Mouse (Mus musculus): ENCODE data around the gene Rchy1. TPM values are rescaled to one million over a fixed set of nuclear protein-coding genes. Genes with fewer than 3 reads are reported as not detected.

Gene Rchy1
- polyA plus RNA-seq, 2 experiments = 42.5 to 57.0 TPM

DNA sequence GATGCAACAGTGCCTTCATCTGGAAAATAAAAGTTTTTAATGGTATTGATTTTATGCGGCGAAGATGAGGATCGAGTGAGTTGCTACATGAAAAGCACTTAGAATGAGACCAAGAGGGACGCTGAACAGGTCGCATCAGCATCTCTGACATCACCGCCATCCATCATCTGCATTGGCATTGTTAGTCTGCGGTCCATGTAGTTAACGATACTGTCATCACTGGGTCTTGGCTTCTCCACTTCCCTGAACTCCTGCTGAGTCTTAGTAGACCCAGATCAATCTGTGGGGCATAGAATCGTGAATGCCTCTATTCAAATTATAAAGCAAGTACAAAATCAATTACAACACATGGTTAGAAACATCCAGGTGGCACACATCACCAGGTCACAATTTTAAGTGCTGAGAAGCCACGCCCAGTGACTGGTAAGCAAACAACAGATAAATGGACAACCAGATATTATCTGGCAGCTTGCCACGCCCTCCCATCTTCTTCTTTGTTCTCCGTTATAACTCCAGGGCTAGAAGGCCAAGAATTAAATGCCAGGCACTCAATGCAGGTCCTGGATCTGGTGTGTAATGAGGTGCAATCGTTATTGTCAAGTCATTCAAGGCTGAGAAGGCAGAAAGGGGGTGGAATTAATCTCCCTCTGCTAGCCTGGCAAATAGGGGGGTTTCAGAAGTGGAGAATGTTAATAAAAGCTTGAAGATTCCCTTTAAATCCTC lies 51.3 kb downstream of the Rchy1 start:
- no peak for TF ChIP-seq POLR2A (IDR thresholded peaks at IDR 0.05; ENCODE audit: borderline replicate concordance, extremely low read depth, insufficient read depth, insufficient read length)
- no peaks in the 10 kb centered on the region for H3K27me3 ChIP-seq (ENCODE audit: control insufficient read depth, insufficient read depth, low read length)
- H3K27ac ChIP-seq (replicated peaks; ENCODE audit: low read depth, low read length) = no peak overlapping the region
- no peaks in the 10 kb centered on the region for H3K36me3 ChIP-seq (ENCODE audit: control insufficient read depth, insufficient read depth, low read length)
- ATAC-seq (ENCODE audit: low FRiP score, low read depth) (no peak), DNase-seq (ENCODE audit: low spot score) (no peak)
- no peak overlapping the region for H3K9ac ChIP-seq (ENCODE audit: low read depth, low read length, severe bottlenecking)
- H3K4me1 ChIP-seq (ENCODE audit: control insufficient read depth, insufficient read depth, low read length) = no peaks in the 10 kb centered on the region
- no peaks in the 10 kb centered on the region for H3K9me3 ChIP-seq (ENCODE audit: control insufficient read depth, low read length)
- H3K4me3 ChIP-seq (replicated peaks; ENCODE audit: low read length) = no peak overlapping the region
- 78% methylated on average over 13 of the region's 13 CpGs for WGBS
- no peak overlapping the region for H3K4me2 ChIP-seq (replicated peaks; ENCODE audit: low read depth, low read length, severe bottlenecking)

DNA sequence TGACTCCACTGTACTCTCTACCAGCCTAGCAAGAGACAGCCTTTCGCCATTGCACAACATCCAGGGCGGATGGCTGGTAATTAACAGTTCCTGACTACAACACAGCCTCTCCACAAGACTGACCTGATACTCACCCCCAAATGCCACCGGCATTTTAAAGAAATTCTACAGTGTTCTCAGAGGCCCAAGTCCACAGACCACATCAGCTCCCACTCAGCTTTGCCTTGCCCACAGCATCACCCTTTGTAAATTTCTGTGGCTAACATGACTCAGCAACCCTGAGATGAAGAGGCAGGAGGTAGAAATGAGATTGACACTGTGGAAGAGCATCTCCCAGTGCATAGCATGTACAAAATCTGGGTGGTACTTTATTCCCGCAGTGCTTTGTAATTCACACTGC lies 52.3 kb downstream of the Rchy1 start:
- H3K9ac ChIP-seq (ENCODE audit: low read depth, low read length, severe bottlenecking) = no peak overlapping the region
- no peaks in the 10 kb centered on the region for H3K36me3 ChIP-seq (ENCODE audit: control insufficient read depth, insufficient read depth, low read length)
- ATAC-seq (ENCODE audit: low FRiP score, low read depth) = no peak
- no peak for DNase-seq (ENCODE audit: low spot score)
- H3K27ac ChIP-seq (replicated peaks; ENCODE audit: low read depth, low read length) = no peak overlapping the region
- no peak overlapping the region for H3K4me2 ChIP-seq (replicated peaks; ENCODE audit: low read depth, low read length, severe bottlenecking)
- H3K4me1 ChIP-seq (ENCODE audit: control insufficient read depth, insufficient read depth, low read length) = no peaks in the 10 kb centered on the region
- no peak for TF ChIP-seq POLR2A (IDR thresholded peaks at IDR 0.05; ENCODE audit: borderline replicate concordance, extremely low read depth, insufficient read depth, insufficient read length)
- H3K27me3 ChIP-seq (ENCODE audit: control insufficient read depth, insufficient read depth, low read length) = no peaks in the 10 kb centered on the region
- WGBS = 84% methylated on average over 4 of the region's 4 CpGs
- no peaks in the 10 kb centered on the region for H3K9me3 ChIP-seq (ENCODE audit: control insufficient read depth, low read length)
- H3K4me3 ChIP-seq (replicated peaks; ENCODE audit: low read length) = no peak overlapping the region

DNA sequence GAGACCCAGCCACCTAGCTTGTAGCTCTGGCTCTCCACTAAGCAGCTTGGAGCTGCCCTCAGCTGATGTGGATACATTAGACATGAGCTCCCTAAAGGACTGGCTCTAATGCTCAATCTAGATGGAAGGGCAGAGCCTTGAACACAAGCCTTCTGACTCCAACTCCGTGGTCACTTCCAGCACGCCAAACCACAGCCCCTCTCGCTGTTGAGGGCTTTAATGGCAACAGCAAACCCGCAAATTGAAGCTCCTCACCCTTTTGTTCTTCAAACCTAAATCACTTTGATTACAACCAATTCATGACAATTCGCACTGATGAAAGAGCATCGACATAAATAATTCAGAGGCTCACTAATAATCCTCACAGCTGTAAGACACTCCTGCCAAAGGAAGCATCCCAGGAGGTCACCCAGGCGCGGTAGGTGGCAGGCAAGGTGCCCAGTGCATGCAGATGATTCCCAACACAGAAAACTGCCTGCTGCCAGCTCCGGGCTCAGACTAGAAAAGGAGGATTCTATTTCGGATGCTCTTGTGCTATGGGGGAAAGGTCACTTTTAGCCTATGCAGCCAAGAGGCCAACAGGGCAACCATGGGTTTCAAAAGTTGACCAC lies 53.8 kb downstream of the Rchy1 start:
- no peak overlapping the region for H3K27ac ChIP-seq (replicated peaks; ENCODE audit: low read depth, low read length)
- no peaks in the 10 kb centered on the region for H3K27me3 ChIP-seq (ENCODE audit: control insufficient read depth, insufficient read depth, low read length)
- ATAC-seq (ENCODE audit: low FRiP score, low read depth) (no peak), DNase-seq (ENCODE audit: low spot score) (no peak)
- no peak overlapping the region for H3K9ac ChIP-seq (ENCODE audit: low read depth, low read length, severe bottlenecking)
- H3K4me3 ChIP-seq (replicated peaks; ENCODE audit: low read length) = no peak overlapping the region
- no peaks in the 10 kb centered on the region for H3K36me3 ChIP-seq (ENCODE audit: control insufficient read depth, insufficient read depth, low read length)
- H3K9me3 ChIP-seq (ENCODE audit: control insufficient read depth, low read length) = no peaks in the 10 kb centered on the region
- WGBS = 61% methylated on average over 10 of the region's 10 CpGs
- H3K4me1 ChIP-seq (ENCODE audit: control insufficient read depth, insufficient read depth, low read length) = no peaks in the 10 kb centered on the region
- no peak overlapping the region for H3K4me2 ChIP-seq (replicated peaks; ENCODE audit: low read depth, low read length, severe bottlenecking)
- no peak for TF ChIP-seq POLR2A (IDR thresholded peaks at IDR 0.05; ENCODE audit: borderline replicate concordance, extremely low read depth, insufficient read depth, insufficient read length)

Other genes with a start within 250 kb of the Rchy1 start
- not detected in 2 replicates for gene Odaph, start 24.4 kb upstream of the Rchy1 start, polyA plus RNA-seq (2012; rRNA removed)
- not detected in 2 replicates for gene Odaph, start 24.4 kb upstream of the Rchy1 start, polyA plus RNA-seq (2014; fragmentation: Nextera tagmentation; extraction: Ambion mirVana)
- gene Cdkl2, start 80.8 kb upstream of the Rchy1 start, polyA plus RNA-seq (2012; rRNA removed) = 0.56 and 0.67 TPM in 2 replicates
- gene Cdkl2, start 80.8 kb upstream of the Rchy1 start, polyA plus RNA-seq (2014; fragmentation: Nextera tagmentation; extraction: Ambion mirVana) = 1.1 and 1.4 TPM in 2 replicates
- gene G3bp2, start 120.7 kb upstream of the Rchy1 start, polyA plus RNA-seq (2012; rRNA removed) = 54.0 and 62.3 TPM in 2 replicates
- 145 and 147 TPM in 2 replicates for gene G3bp2, start 120.7 kb upstream of the Rchy1 start, polyA plus RNA-seq (2014; fragmentation: Nextera tagmentation; extraction: Ambion mirVana)
- gene Uso1, start 174.9 kb upstream of the Rchy1 start, polyA plus RNA-seq (2012; rRNA removed) = 42.9 and 54.6 TPM in 2 replicates
- 42.0 and 43.0 TPM in 2 replicates for gene Uso1, start 174.9 kb upstream of the Rchy1 start, polyA plus RNA-seq (2014; fragmentation: Nextera tagmentation; extraction: Ambion mirVana)

All from limb, embryonic 14.5 days (tissue).